Mouse (Mus musculus): Measurements from ENCODE around the gene Adgrl3.
"Not testable (repeated sequence)": the region's sequence is repeated elsewhere in the genome, so short reads cannot be mapped to it uniquely, and the experiment has no call there.

Gene Adgrl3

DNA sequence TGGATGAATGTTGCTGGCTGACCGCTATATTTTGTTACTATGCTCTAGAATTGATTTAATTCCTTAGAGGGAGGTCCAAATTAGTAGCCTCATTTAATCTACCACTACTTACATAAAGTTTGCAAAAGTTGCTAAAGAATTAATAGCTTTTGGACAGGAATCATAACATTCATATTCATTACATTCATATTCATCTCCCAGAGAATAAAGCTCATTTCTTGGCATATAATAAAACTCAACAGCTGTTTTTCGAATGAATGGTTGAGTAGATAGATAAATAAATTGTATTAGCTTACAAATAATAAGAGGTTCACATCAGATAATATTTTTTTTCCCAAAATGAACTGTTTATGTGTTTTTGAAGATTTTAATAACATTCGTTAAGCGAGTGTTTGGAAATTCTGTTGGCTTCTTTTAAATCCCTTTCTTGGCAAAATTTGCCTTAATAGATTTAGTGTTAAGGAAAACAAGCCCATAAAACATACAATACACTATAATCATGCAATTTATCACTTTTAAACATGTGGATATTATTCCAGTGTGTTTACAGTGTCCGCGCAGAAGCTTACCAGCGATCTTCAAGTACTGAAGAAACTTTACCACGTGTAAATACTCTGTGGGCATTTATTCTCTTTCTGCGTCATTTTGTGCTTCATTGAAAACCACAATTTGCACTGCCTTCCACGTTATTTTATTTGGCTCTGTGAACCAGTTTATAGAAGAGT is 350.4 kb downstream of the Adgrl3 start:
- no peak for DNase-seq (ENCODE audit: low read depth, low spot score)

DNA sequence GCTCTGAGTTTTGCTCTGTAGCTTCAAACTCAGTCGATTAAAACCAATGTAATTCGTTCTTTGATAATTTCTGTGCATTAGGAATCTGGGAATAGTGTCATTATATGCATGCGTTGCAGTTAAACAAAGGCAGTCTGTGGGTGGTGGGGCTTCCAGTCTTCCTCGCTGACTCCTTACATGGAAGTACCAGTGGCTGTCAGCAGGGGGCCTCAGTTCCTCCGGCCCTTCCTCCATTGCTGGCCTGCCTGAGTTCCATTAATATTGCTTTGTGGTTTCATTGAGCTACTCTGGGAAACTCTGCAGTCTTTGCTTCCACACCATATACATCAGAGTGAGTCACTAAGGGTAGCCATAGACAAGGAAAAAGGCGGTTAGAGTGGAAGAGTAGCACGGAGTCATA is 356.1 kb downstream of the Adgrl3 start:
- no peak for DNase-seq (ENCODE audit: low read depth, low spot score)

DNA sequence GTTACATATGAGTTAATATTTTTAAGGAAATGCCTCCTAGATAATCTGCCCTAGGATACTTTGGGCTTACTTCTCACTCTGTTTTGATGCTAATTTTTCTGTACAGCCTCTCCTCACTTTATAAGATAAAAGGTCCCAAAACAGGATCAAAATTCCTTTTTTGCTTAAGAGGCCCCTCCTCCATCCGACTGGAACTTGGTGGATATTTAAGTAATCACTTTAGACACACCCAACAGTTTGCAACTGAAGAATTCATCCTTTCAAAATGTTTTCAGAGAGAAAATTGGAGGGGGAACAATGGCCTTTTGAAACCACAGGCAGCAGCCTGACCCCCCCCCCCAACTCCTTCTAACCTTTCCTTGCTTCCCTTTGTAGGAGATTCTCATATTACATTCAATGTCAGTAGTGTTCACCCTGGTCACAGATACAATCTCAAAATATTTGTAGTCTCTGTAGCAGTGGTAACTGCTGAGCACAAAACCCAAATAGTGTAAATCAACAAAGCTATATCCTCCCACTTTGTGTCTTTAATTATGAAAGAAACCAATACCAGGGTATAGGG is 385.7 kb downstream of the Adgrl3 start:
- DNase-seq (ENCODE audit: low read depth, low spot score) = no peak

DNA sequence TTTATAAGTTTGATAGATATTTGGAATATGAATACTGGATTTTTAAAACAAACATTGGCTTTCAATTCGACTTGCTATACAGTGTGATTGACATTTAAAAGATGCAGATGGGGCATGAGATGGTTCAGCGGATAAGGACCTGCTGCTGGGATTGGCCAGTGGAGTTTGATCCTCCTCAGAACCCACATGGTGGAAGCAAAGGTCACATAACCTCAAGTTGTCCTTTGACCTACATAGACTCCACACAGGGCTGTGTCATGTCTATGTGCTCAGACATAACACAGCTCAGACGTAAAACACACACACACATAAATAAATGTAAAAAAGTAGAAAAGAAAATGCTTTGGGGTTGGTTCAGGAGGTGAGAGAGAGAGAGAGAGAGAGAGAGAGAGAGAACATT is 397.4 kb downstream of the Adgrl3 start:
- no peak for DNase-seq (ENCODE audit: low read depth, low spot score)

DNA sequence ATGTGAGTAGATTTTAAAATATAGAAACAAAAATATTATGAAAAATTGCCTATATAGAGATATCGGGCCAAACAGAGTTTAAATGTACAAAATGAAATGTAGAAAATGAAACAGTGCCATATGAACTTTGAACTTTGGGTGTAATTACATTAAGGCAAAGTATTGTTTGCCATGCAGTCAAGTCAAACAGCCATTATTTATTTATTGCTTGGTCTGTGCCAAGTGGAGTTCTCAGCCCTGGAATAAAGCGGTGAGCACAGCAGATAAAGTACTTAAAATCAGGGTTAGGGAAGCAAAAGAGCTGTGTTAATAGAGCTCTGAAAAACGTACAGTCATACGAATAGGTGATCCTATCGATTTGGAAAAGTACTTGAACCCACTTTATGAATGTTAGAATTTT is 407.5 kb downstream of the Adgrl3 start:
- no peak for DNase-seq (ENCODE audit: low read depth, low spot score)

DNA sequence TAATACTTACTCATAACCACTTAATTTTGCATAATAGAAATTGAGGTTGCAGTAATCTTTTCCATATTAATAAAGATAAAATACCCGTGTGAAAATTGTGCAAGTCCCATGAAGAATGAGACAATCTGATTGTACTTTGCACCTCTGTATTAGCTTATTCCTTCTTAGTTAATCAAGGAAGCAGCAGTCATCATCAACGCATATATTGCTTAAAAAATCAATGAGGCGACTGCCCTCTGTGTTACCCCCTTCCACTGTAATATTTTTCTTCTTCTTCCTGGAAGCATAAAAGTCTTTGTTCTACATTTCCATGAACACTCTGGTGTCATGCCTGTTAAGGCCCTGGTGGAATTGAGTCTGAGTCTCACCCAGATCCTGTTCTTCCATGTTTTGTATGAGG is 416.4 kb downstream of the Adgrl3 start:
- no peak for DNase-seq (ENCODE audit: low read depth, low spot score)

DNA sequence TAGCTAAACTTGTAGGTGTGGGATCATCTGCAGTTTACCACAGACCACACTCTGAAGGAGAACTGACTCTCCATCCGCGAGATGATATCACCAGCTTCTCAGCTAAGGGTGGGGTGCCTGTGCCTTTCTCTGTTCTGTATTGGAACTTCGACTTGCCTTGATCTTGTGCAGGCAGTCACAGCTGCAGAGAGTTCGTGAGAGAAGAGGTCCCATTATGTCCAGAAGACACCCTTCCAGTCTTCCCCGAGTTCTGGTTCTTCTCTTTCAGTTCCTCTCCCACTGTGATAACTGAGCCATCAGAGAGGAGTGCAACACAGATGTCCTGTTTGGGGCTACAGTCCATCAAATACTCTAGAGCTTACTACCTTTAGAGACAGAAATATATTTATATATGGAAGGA is 422.2 kb downstream of the Adgrl3 start:
- no peak for DNase-seq (ENCODE audit: low read depth, low spot score)

DNA sequence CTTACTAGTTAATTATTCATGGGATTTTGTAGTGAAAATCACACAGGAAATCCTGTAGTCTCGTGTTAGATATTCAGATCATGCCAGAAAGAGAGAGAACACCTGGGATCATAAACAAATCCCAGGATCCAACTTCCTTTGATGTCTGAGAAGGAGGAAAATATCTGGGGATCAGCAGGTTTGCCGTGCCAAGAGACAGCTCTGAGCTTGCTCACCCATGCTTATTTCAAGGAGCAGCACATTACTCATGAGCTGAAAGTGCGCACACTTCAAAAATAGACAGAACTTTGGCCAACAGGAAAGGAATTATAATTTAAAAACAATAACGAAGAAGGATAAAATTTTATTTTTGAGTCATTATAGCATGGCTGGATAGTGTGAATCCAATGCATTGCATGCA is 446.0 kb downstream of the Adgrl3 start:
- DNase-seq (ENCODE audit: low read depth, low spot score) = peak; percentile 62

DNA sequence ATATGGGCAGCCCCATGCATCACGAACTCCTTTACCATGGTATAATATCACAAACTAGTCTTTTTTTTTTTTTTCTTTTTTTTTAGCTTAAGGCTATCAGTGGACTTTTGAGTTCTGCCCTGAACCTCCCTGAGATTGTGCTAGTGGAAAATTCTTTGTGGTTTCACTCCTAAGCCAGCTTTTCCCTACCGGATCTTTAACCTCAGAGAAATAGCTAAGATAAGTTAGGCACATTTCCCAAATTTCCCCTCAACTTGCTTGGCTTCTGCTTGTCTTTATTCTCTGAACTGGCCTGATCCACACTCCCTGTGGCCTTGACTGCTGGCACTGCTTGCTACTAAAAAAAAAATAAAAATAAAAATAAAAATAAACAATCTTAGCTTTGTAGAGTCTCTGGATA is 454.7 kb downstream of the Adgrl3 start:
- no peak for DNase-seq (ENCODE audit: low read depth, low spot score)

DNA sequence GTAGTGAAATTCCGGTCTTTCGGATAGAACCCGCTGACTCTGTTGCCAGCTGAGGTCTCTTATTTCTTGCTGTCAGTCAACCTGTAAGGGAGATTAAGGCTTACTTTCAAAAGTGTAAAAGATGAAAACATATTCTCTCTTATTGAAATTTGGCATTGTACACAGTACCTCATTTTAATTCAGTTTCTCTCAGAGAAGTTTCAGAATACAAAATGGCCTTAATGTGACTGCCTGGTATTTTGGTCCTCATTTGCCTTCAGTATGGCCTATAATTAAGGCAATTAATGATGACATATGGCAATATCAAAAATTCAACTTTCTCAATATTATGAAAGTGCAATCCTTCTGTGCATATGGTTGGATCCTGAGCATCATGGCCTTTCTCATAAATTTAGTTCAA is 455.5 kb downstream of the Adgrl3 start:
- DNase-seq (ENCODE audit: low read depth, low spot score) = no peak

DNA sequence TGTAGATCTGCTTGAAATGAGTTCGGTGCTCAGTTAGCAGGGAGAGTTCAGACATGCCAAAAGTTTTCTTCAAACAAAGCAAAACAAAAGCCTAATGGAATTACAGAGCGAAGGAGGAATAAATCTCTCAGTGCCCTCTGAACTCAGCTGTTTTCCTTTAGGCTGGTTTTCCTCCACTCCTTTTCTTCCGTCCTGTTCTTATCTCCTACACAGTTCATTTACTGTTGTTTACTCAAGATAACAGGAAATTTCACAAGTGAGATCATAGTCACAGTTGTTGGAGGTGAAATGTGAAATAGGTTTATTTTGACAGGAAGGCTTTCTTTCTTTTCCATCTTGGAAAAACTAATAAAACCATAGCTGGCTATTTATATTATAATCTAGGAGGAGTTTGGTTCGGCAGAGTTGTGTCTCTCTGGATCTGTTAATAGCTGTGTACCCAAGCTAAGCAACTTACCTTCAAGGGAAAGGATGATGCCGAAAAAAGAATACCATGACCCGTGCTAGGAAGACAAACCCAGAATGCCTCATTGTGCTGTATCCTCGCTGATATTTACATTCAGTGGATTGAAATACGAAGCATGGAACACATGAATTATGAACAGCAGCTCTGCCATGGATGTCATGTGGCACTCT is 456.2 kb downstream of the Adgrl3 start:
- DNase-seq (ENCODE audit: low read depth, low spot score) = no peak

DNA sequence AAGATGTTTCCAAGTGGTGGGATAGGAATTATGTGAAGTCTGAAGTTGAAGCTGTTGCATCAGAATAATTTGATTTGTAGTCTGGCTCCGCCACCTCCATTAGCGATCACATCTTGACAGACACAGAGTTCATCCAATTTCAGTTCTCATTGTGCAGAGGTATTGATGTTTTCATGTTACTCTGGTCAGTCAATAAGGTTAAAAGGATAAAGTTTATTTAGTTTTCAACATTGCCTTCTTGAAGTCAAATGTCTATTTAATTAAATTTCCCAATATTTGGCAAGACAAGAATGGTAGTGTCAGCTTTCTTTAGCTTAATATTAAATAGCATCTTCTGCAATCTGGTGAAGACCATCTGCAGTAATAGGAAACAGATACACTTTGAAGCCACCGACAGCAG is 461.0 kb downstream of the Adgrl3 start:
- no peak for DNase-seq (ENCODE audit: low read depth, low spot score)

DNA sequence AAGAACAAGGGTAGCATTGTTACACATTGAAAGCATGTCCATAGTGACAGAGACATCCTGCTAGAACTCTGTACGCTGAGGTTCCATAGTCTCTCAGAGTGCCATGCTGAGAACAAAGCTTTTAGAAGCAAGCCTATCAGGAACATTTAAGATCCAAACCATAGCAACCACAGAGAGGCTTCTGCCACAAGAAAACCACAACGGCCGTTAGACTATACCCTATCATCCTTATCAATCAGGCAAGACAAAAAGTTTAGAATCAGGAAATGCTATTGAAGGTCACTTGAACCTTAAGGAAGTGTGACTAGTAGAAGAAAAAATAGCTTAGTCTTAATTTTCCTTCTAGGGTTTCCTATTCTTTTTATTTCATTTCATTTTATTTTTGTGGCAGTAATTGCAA is 464.0 kb downstream of the Adgrl3 start:
- DNase-seq (ENCODE audit: low read depth, low spot score) = no peak

DNA sequence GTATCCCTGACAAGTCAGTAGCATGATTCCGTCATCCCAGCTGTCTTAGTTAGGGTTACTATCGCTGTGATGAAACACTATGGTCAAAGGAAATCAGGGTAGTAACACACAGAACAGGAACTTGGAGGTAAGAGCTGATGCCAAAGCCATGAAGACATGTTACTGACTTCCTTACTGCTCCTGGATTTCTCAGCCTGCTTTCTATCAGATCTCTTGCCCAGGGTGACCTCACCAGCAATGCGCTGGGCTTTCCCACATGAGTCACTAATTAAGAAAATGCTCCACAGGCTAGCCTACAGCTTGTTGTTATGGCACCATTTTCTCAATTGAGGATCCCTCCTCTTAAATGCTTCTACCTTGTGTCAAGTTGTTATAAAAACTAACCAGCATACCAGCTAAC is 481.1 kb downstream of the Adgrl3 start:
- DNase-seq (ENCODE audit: low read depth, low spot score) = no peak

DNA sequence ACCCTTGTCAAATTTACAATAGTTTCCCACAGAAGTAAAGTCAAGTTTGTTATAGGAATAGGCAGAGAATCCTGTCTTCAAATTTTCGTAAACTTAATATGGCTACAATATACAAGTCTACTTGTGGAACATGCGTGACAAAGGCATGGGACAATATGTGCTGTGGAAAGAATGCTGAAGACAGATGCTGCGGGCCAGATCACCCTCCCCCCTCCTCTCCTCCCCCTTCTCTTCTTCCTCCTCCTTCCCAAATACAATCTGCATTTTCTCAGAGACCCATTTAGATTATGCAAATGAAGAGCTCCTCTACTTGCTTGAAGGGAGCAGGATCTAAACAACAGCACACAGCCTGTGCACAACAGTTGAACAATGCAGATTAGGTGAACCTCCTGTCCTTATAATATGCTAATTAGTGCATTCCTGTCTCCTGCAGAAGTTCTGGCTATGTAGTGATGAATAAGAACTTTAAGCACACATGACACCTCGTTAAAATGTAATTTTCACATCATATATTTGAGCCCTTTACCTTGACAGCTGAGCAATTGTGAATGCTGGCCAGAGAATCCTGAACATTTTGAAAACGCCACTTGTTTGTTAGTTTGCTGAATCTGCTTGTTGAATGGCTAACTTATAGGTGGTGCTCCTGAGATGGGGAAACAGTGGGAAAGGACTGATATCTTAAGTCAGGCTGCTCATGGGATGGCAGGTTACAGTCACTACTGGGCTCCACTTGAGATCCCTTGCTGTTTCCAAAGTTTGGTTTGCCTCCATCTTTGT is 499.0 kb downstream of the Adgrl3 start:
- DNase-seq (ENCODE audit: low read depth, low spot score) = no peak

DNA sequence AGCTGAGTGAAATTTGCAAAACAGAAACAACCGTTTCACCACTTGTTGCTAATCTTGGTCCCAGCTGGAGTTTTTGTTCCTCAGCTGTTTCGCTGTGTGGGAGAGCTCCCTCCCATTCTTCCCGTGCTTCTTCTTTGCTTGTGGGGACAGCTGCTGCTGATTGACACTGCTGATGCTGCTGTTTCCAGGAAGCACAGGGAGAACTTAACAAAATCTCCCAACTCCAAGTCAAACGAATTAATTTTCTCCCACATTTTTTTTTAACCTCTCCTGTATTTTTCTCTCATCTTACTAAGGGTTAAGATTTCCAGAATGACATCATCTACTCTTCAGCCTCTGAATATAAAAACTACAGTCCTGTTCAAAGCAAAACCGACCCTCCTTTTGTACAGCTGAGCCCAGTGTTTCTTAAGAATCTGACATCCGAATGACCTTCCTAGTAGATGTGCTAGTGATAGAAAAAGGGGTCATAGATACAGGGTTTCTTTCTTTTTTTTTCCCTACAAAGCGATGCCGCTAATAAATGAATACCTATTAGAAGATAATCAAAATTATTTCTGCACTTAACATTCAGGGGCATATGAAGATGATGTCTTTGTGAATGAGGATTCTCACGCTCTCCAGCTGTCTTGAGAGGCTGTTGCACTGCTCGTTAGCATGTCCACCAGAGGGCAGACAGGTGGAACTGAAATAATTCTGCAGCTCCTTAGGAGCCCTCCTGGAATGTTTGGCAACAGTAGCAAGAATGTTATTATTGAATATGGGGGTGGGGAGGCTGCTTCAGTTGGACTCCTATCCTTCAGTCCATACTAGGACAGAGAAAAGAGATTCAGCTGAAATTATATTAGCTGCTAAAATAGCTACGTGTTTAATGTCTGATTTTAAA is 499.8 kb downstream of the Adgrl3 start:
- DNase-seq (ENCODE audit: low read depth, low spot score) = peak; percentile 47

DNA sequence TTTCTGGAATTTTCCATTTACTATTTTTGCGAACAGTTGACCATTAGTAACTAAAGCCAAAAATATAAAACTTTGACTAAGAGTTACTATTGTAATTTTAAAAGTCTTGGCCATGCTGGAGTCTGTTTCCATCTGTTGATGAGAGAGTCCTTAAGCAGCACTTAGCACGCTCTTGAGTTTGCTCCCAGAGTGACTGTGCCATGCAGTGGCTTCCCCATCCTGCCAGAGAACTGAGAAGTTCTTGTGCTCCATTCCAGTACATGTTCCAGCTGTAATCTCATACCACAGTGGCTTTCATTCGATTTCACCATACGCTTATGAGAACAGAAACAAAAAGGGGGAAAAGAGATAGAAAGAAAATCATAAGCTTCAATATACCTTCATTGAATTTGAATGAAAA is 502.8 kb downstream of the Adgrl3 start:
- DNase-seq (ENCODE audit: low read depth, low spot score) = no peak

DNA sequence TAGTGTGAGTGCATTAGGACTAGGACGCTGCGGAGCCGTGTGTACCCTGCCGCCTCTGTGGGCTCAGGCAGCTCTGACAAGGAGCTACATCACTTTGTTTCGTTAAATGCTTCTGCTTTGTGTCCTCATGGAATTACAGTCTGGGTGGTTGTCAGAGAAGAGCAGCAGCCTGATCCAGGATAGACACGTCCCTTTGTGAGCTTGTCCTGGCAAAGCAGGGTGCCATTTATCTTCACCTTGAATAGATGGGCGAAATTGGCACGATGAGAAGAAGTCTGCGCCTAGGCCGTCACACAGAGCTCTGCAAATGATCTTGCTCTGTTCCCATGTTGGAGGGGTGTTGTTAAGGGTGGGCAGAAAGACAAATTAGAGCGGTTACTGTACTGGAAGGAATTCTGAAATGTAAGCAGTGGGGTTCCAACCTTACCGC is 504.6 kb downstream of the Adgrl3 start:
- no peak for DNase-seq (ENCODE audit: low read depth, low spot score)

DNA sequence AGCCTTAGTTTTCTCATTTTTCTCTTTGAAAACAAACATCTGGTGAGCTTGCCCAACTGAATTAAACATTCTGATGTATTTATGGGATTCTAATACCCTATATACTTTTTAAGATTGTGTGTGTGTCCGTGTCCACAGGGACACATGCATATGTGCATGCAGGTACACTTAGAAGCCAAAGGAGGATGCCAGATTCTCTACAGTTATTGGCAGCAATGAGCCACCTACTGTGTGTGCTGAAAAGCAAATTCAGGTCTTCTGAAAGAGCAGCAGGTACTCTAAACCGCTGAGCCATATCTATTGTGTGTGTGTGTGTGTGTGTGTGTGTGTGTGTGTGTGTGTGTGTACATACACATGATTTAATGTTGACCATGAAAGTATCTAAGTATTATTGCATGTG is 505.4 kb downstream of the Adgrl3 start:
- DNase-seq (ENCODE audit: low read depth, low spot score) = no peak

DNA sequence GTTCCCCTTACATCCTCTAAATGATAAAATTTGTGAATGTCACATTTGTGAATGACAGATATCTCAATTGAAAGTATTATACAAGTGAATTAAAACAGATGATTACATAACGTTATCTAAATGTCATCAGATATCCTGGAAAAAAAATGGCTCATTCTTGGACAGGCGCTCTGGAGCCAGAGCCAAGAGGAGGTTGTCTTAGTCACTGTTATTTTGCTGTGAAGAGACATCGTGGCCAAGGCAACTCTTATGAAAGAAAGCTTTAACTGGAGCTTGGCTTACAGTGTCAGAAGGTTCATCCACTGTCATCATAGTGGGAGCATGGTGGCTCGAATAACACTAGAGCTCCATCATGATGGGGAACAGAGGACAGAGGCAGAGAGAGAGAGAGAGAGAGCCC is 511.7 kb downstream of the Adgrl3 start:
- no peak for DNase-seq (ENCODE audit: low read depth, low spot score)

DNA sequence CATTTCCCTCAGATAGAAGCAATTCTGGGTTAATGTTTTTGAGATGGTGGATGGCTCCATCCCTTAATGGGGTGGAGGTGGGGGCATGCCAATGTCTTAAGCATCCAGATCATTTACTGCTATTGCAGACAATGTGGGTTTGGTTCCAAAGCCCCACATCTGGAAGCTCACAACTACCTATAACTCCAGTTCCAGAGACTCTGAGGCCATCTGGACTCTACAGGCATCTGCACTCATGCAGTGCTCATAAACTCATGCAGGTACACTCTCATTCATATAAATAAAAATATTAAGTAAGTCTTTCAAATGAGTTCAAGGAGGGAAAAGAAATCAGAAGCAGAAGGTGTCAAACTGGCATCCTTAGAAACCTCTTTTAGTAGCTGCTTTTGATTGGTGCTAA is 530.3 kb downstream of the Adgrl3 start:
- no peak for DNase-seq (ENCODE audit: low read depth, low spot score)

DNA sequence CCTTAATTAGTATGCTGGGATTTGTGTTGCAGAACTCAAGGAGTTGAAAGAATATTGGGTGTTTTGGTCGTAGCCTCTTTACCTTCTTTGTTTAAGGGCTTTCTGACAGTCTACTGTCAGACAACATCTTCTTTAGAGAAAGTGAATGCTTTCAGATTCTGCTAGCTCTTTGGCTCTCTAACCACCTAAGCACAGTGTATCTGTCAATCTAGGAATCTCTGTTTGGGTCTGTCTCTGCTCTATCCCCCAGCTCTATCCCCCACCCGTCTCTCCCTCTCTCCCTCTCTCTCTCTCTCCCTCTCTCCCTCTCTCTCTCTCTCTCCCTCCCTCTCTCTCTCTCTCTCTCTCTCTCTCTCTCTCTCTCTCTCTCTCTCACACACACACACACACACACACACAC is 535.2 kb downstream of the Adgrl3 start:
- not testable (repeated sequence) for DNase-seq (ENCODE audit: low read depth, low spot score)

Measured in telencephalon, adult 2 months (tissue).